Mouse (Mus musculus) yolk sac, embryonic 10.5 days (tissue): ENCODE data around the gene Mbnl1.
"Not testable (repeated sequence)": the region's sequence is repeated elsewhere in the genome, so short reads cannot be mapped to it uniquely, and the experiment has no call there.

Experiments
- DNase-seq: peaks from one replicate; pipeline ENCODE4 v3.0.0-alpha.2; 2017; ENCODE audit warnings: low spot score

Gene Mbnl1

GRCm38 (mm10) chr3:60472681-60473177, at the start of gene Mbnl1:
Gene Mbnl1, plus strand, starts transcription at chr3:60472830.
- DNase-seq: no peak

- DNase-seq: no peak
Measured at GRCm38 (mm10) chr3:60424148-60424547, 48.5 kb upstream of the Mbnl1 start.

- no peak for DNase-seq
Measured at GRCm38 (mm10) chr3:60429049-60429448, 43.6 kb upstream of the Mbnl1 start.

- no peak for DNase-seq
Measured at GRCm38 (mm10) chr3:60437254-60437653, 35.4 kb upstream of the Mbnl1 start.

- DNase-seq: no peak
Measured at GRCm38 (mm10) chr3:60437678-60438232, 34.9 kb upstream of the Mbnl1 start.

GRCm38 (mm10) chr3:60438715-60439114, 33.9 kb upstream of the Mbnl1 start:
- DNase-seq: no peak

- DNase-seq: no peak
Measured at GRCm38 (mm10) chr3:60461828-60462521, 10.7 kb upstream of the Mbnl1 start.

- DNase-seq: not testable (repeated sequence)
Measured at GRCm38 (mm10) chr3:60468667-60469066, 4.0 kb upstream of the Mbnl1 start.

- DNase-seq: not testable (repeated sequence)
Measured at GRCm38 (mm10) chr3:60469170-60469805, 3.3 kb upstream of the Mbnl1 start.

- DNase-seq: no peak
Measured at GRCm38 (mm10) chr3:60472011-60472680, 484 bp upstream of the Mbnl1 start.

- no peak for DNase-seq
Measured at GRCm38 (mm10) chr3:60473861-60474653, 1.4 kb downstream of the Mbnl1 start.

GRCm38 (mm10) chr3:60474654-60474972, 2.0 kb downstream of the Mbnl1 start:
- no peak for DNase-seq

GRCm38 (mm10) chr3:60475055-60475454, 2.4 kb downstream of the Mbnl1 start:
- no peak for DNase-seq

GRCm38 (mm10) chr3:60476751-60477255, 4.2 kb downstream of the Mbnl1 start:
- DNase-seq: no peak

GRCm38 (mm10) chr3:60478433-60478832, 5.8 kb downstream of the Mbnl1 start:
- no peak for DNase-seq

- no peak for DNase-seq
Measured at GRCm38 (mm10) chr3:60480716-60481115, 8.1 kb downstream of the Mbnl1 start.

- no peak for DNase-seq
Measured at GRCm38 (mm10) chr3:60481740-60482399, 9.2 kb downstream of the Mbnl1 start.

GRCm38 (mm10) chr3:60483305-60483704, 10.7 kb downstream of the Mbnl1 start:
- DNase-seq: no peak

GRCm38 (mm10) chr3:60485987-60486712, 13.5 kb downstream of the Mbnl1 start:
- no peak for DNase-seq

- no peak for DNase-seq
Measured at GRCm38 (mm10) chr3:60486713-60487170, 14.1 kb downstream of the Mbnl1 start.
